Mouse (Mus musculus) hindbrain, embryonic 16.5 days (tissue): ENCODE results near the gene Anln. TPM values are rescaled to one million over a fixed set of nuclear protein-coding genes. Genes with fewer than 3 reads are reported as not detected.

Source experiments
- polyA plus RNA-seq: library from polyadenylated mRNA; unstranded; fragments of >200 nt; fragmentation: Nextera tagmentation; extraction: Ambion mirVana; gene quantifications from 2 replicates; pipeline ENCODE4 v1.2.1, GENCODE M21; 2015

Gene Anln
- polyA plus RNA-seq, 1 experiment from 2014 or later, result 4.1 TPM

Other genes starting within 250 kb of the Anln start
- gene Pigyl, start 232.3 kb downstream of the Anln start, polyA plus RNA-seq, result 89.8 and 97.6 TPM in 2 replicates
- 0.79 and 1.1 TPM in 2 replicates for gene Zfp872, start 201.1 kb downstream of the Anln start, polyA plus RNA-seq
- gene Zfp809, start 163.5 kb downstream of the Anln start, polyA plus RNA-seq, result 9.3 and 10.2 TPM in 2 replicates
- gene Zfp599, start 129.3 kb downstream of the Anln start, polyA plus RNA-seq, result 7.1 and 7.4 TPM in 2 replicates
- 23.0 and 25.0 TPM in 2 replicates for gene Zfp810, start 81.5 kb downstream of the Anln start, polyA plus RNA-seq
- gene 9530077C05Rik, start 22.3 kb upstream of the Anln start, polyA plus RNA-seq, result 16.0 and 19.3 TPM in 2 replicates
- gene Gm17545, start 65.1 kb upstream of the Anln start, polyA plus RNA-seq, result not detected in 2 replicates
- gene Rp9, start 80.6 kb upstream of the Anln start, polyA plus RNA-seq, result 65.2 and 68.3 TPM in 2 replicates
- gene Bbs9, start 86.5 kb upstream of the Anln start, polyA plus RNA-seq, result 18.3 and 18.8 TPM in 2 replicates